29 mouse cellular contexts compared by ENCODE assay signal in genomic region chr15:96851970-96852768, GRCm38 (mm10).
DNase-seq lines count a peak whose midpoint lies in the region; ATAC-seq and TF ChIP-seq lines count a peak whose summit lies in the region.
"Had no signal": no experiment of that assay in that cellular context is flagged by ENCODE, and none has a peak within 500 bp of the region (broad histone marks: within the 10 kb centered on the region; RNA-seq: fewer than 3 reads in every experiment).

No protein-coding gene starts in this region.

- 57% methylated on average over 21 of the region's 21 CpGs for WGBS in liver, adult 2 months
- 83% methylated on average over 21 of the region's 21 CpGs for WGBS in liver, embryonic 11.5 days
- 85% methylated on average over 21 of the region's 21 CpGs for WGBS in intestine, postnatal 0 days

- H3K27me3 ChIP-seq in liver, adult 2 months (ENCODE audit: control insufficient read depth, insufficient read depth, low read length), result no peaks in the 10 kb centered on the region
- no peaks in the 10 kb centered on the region for H3K27me3 ChIP-seq in liver, embryonic 11.5 days (replicated peaks; ENCODE audit: control insufficient read depth, insufficient read depth, low read length)
- H3K27me3 ChIP-seq in intestine, postnatal 0 days (replicated peaks; ENCODE audit: control insufficient read depth, insufficient read depth, low read length), result no peaks in the 10 kb centered on the region
- H3K27me3 ChIP-seq: embryonic facial prominence, embryonic 13.5 days; forebrain, embryonic 13.5 days; heart, embryonic 13.5 days; limb, embryonic 12.5 days; liver, embryonic 12.5 days; midbrain, embryonic 15.5 days had no signal

- H3K4me2 ChIP-seq in liver, embryonic 11.5 days, result no peak overlapping the region
- H3K4me2 ChIP-seq in intestine, postnatal 0 days (replicated peaks; ENCODE audit: low read depth), result no peak overlapping the region
- H3K4me2 ChIP-seq: embryonic facial prominence, embryonic 13.5 days; forebrain, embryonic 13.5 days; heart, embryonic 13.5 days; hindbrain, embryonic 14.5 days; limb, embryonic 12.5 days; liver, embryonic 12.5 days; midbrain, embryonic 15.5 days had no signal

- TF ChIP-seq POLR2A in liver, adult 2 months (IDR thresholded peaks at IDR 0.05; ENCODE audit: extremely low read depth, insufficient read depth, low read length), result no peak

- peaks cover 1% of the 10 kb centered on the region; the same call in 1 of the 2 replicates for H3K4me1 ChIP-seq in liver, adult 2 months (ENCODE audit: control insufficient read depth, insufficient read depth, low read length)
- no peaks in the 10 kb centered on the region for H3K4me1 ChIP-seq in liver, embryonic 11.5 days (replicated peaks; ENCODE audit: control insufficient read depth, insufficient read depth, low read length)
- H3K4me1 ChIP-seq in intestine, postnatal 0 days (replicated peaks; ENCODE audit: control insufficient read depth, insufficient read depth, low read length), result no peaks in the 10 kb centered on the region
- H3K4me1 ChIP-seq: embryonic facial prominence, embryonic 13.5 days; forebrain, embryonic 13.5 days; limb, embryonic 12.5 days; liver, embryonic 12.5 days; midbrain, embryonic 10.5 days; midbrain, embryonic 15.5 days had no signal

- H3K79me2 ChIP-seq in liver, adult 2 months (ENCODE audit: control insufficient read depth, insufficient read depth, low read length), result no peaks in the 10 kb centered on the region

- H3K4me3 ChIP-seq in liver, adult 2 months (ENCODE audit: insufficient read depth, low read depth, low read length), result no peak overlapping the region
- H3K4me3 ChIP-seq in liver, embryonic 11.5 days (ENCODE audit: low read depth, low read length), result no peak overlapping the region
- no peak overlapping the region for H3K4me3 ChIP-seq in intestine, postnatal 0 days (ENCODE audit: low read depth, low read length)
- H3K4me3 ChIP-seq: embryonic facial prominence, embryonic 13.5 days; forebrain, embryonic 13.5 days; heart, adult 2 months; heart, embryonic 13.5 days; left cerebral cortex, adult 2 months; limb, embryonic 12.5 days; liver, embryonic 12.5 days; midbrain, embryonic 10.5 days; midbrain, embryonic 15.5 days had no signal

- no peak overlapping the region for H3K27ac ChIP-seq in liver, adult 2 months (replicated peaks; ENCODE audit: insufficient read depth, low read depth, low read length)
- no peak overlapping the region for H3K27ac ChIP-seq in liver, embryonic 11.5 days (ENCODE audit: low read depth, low read length)
- no peak overlapping the region for H3K27ac ChIP-seq in intestine, postnatal 0 days (ENCODE audit: low read depth, low read length)
- H3K27ac ChIP-seq: embryonic facial prominence, embryonic 13.5 days; forebrain, embryonic 13.5 days; heart, adult 2 months; heart, embryonic 13.5 days; hindbrain, embryonic 14.5 days; left cerebral cortex, adult 2 months; limb, embryonic 12.5 days; liver, embryonic 12.5 days; midbrain, embryonic 10.5 days; midbrain, embryonic 15.5 days had no signal

- H3K36me3 ChIP-seq in liver, adult 2 months (ENCODE audit: control insufficient read depth, insufficient read depth, low read length), result no peaks in the 10 kb centered on the region
- no peaks in the 10 kb centered on the region for H3K36me3 ChIP-seq in liver, embryonic 11.5 days (ENCODE audit: control insufficient read depth, insufficient read depth, low read length)
- no peaks in the 10 kb centered on the region for H3K36me3 ChIP-seq in intestine, postnatal 0 days (ENCODE audit: control insufficient read depth, insufficient read depth)
- H3K36me3 ChIP-seq: embryonic facial prominence, embryonic 13.5 days; heart, embryonic 13.5 days; limb, embryonic 12.5 days; liver, embryonic 12.5 days; midbrain, embryonic 10.5 days; midbrain, embryonic 15.5 days had no signal

- no peak for ATAC-seq in liver, embryonic 11.5 days (replicated peaks; ENCODE audit: low FRiP score)
- no peak for ATAC-seq in intestine, postnatal 0 days
- ATAC-seq: activated CD4-positive, CD25-positive, alpha-beta regulatory T cell, adult 4 months; forebrain, embryonic 13.5 days; liver, embryonic 12.5 days; liver, postnatal 0 days; midbrain, embryonic 15.5 days had no signal

- no peak overlapping the region for H3K9ac ChIP-seq in liver, adult 2 months (ENCODE audit: low read depth, low read length)
- no peak overlapping the region for H3K9ac ChIP-seq in liver, embryonic 11.5 days (ENCODE audit: low read depth, low read length)
- H3K9ac ChIP-seq in intestine, postnatal 0 days (ENCODE audit: low read depth, low read length), result no peak overlapping the region
- H3K9ac ChIP-seq: embryonic facial prominence, embryonic 13.5 days; forebrain, embryonic 13.5 days; heart, embryonic 13.5 days; hindbrain, embryonic 14.5 days; limb, embryonic 12.5 days; liver, embryonic 12.5 days; liver, postnatal 0 days; midbrain, embryonic 15.5 days had no signal

- peak; percentile 83 for DNase-seq in liver, adult 2 months (ENCODE audit: extremely low read depth, low read depth, low spot score)
- DNase-seq in liver, embryonic 11.5 days (ENCODE audit: low spot score), result no peak
- peak; percentile 19 for DNase-seq in testis, postnatal 10 days (ENCODE audit: low spot score)
- no peak for DNase-seq in testis, postnatal 14 days (ENCODE audit: low spot score)
- DNase-seq in fibroblast of lung, adult 2 months (ENCODE audit: low read depth), result peak; percentile 65
- no peak for DNase-seq in right cerebral cortex, postnatal 10 days (ENCODE audit: low spot score in 2 of 2)
- DNase-seq: adrenal gland, postnatal 10 days; B cell, adult 2 months; cerebellum, adult 11 months; cerebellum, adult 9-11 months; gastrocnemius, postnatal 10 days; heart, adult 2 months; heart, postnatal 10 days; kidney, adult 11 months; kidney, postnatal 14 days; liver, postnatal 0 days; spleen, adult 18-20 months; thymus, postnatal 4 days had no signal

- H3K9me3 ChIP-seq in liver, embryonic 11.5 days (ENCODE audit: control insufficient read depth, low read length), result no peaks in the 10 kb centered on the region
- no peaks in the 10 kb centered on the region for H3K9me3 ChIP-seq in intestine, postnatal 0 days (ENCODE audit: control insufficient read depth)
- H3K9me3 ChIP-seq: embryonic facial prominence, embryonic 13.5 days; forebrain, embryonic 13.5 days; heart, embryonic 13.5 days; liver, embryonic 12.5 days; midbrain, embryonic 10.5 days; midbrain, embryonic 15.5 days had no signal

- no peak for TF ChIP-seq CTCF in liver, adult 2 months (IDR thresholded peaks at IDR 0.05; ENCODE audit: low read depth, low read length)
- no peak for TF ChIP-seq CTCF in intestine, postnatal 0 days (IDR thresholded peaks at IDR 0.05; ENCODE audit: low read depth)

Comparison
In these comparisons a context has a peak if more than half of its experiments do, and no peak if none do; other contexts are left out.
1. DNase-seq: peak in liver, adult 2 months (single experiment), testis, postnatal 10 days (single experiment) and fibroblast of lung, adult 2 months (single experiment); none in liver, embryonic 11.5 days (single experiment), testis, postnatal 14 days (single experiment) and right cerebral cortex, postnatal 10 days (0 of 2).